Mouse (Mus musculus): ENCODE measurements at regions not wholly inside any gene's neighbourhood (a gene's known extent, or its start where the extent isn't known, plus 50 kb on each side); places are given as distances from the start of the nearest gene placed in this dataset.
A peak's percentile ranks its signal among the peaks of the same experiment; 100 is the strongest.

DNA sequence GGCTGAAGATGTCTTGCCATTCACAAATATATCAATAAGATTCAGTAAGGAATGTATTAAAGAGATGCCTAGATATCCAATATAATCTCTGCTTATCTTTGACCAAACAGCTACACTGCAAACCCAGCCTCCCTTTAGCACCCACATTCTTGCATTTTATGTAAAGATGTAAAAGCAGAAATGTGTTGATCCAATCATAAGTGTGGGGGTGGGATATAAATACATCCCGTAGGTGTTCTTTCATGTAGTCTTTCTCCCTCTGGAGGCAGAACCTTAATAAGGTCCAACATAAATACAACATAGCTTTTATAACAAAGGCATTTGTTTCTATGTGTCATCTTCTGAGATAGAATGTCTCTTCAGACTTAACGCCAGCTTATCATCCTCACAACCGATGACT is 637.1 kb upstream of the Flrt2 start:
- DNase-seq (ENCODE audit: low read depth) = no peak

DNA sequence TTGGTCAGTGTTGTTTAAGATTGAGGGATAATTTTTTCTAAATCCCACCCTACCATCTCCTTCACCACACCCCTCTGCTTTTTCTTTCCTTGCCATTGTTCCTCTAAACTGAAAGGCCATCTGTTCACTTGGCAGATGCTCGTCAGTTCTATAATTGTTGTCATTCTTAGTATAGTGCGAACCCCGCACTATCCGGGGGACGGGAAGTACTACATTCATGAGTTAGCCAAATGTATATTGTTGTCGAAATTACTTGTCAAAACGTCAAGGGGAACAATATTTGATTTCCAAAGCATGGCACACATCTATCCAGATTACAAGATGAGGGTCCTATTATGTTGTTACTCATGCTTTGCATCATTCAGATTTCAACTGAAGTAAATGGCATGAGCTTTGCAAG is 635.1 kb upstream of the Flrt2 start:
- DNase-seq (ENCODE audit: low read depth) = no peak

- DNase-seq (ENCODE audit: low read depth) = no peak
These were observed 632.6 kb upstream of the Flrt2 start for GRCm38 (mm10) chr12:95059396-95059795.

GRCm38 (mm10) chr12:95072307-95072706 is 619.7 kb upstream of the Flrt2 start:
- DNase-seq (ENCODE audit: low read depth) = no peak

GRCm38 (mm10) chr12:95119223-95119952 is 572.6 kb upstream of the Flrt2 start:
- no peak for DNase-seq (ENCODE audit: low read depth)

- no peak for DNase-seq (ENCODE audit: low read depth)
These were observed 559.2 kb upstream of the Flrt2 start for GRCm38 (mm10) chr12:95132804-95133203.

- no peak for DNase-seq (ENCODE audit: low read depth)
These were observed 558.5 kb upstream of the Flrt2 start for GRCm38 (mm10) chr12:95133482-95133881.

DNA sequence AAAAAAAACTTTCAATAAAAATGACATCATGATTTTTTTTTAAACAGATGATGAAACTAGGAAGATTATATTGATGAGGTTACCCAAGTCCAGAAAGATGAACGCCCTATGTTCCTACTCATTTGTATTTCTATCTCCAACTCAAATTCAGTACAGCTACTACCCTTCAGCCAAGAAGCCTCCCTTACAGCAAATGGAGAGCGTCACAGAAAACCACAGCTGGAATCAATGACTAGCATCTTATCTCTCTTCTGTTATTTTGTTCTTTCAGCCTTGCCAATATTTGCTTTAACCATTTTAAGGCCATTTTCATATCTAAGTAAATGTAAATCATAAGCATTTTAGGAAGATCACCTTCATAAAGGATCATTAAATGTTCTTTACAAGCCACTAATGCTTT is 553.9 kb upstream of the Flrt2 start:
- no peak for DNase-seq (ENCODE audit: low read depth)

- no peak for DNase-seq (ENCODE audit: low read depth)
These were observed 521.0 kb upstream of the Flrt2 start for GRCm38 (mm10) chr12:95171051-95171450.

- no peak for DNase-seq (ENCODE audit: low read depth)
These were observed 518.1 kb upstream of the Flrt2 start for GRCm38 (mm10) chr12:95173810-95174402.

GRCm38 (mm10) chr12:95202486-95202885 is 489.5 kb upstream of the Flrt2 start:
- DNase-seq (ENCODE audit: low read depth) = no peak

DNA sequence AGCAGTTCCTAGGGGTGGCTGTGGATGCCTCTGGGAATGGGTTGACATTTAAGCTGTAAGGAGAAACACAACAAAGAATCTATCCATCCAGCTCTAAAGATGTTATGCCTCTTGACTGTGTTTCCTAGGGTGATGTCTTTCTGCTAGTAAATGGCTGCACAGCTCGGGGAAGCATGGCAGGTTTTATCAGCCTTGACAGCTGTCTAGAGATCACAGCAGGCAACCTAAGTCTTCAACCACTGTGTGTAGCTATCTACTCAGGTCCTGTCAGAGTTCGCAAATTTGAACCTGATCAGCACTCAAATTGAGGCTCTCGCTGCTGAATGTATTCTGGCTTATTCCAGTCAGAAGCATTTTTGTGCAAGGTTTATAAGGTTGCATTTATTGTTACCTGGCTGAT is 486.9 kb upstream of the Flrt2 start:
- DNase-seq (ENCODE audit: low read depth) = no peak

DNA sequence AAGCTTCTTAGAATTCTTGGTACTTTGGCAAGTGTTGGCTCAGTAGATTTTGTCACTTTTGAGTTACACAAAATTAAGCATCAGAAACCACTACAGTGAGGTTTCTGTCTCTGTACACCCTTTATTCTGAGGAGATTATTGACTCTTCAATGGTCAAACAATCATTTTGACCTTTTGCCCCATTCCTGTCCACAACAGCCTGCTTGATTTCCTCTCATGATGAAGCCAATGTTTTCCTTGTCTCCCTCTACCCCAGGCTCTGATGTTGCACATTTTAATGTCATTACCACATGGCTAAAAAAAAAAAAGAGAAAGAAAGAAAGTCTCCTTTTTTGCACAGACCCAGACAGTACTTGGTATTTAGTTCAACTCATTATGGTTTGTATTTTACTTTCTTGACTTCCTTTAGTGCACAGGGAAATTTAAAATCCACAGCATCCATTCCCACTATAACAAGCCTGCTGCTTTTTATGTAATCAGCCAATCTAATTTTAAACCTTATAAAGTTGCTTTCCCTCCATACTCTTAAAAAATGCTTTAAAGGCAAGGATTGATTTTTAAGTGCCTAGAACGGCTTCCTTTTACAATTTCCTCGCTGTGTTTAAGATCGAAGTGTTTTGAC is 452.8 kb upstream of the Flrt2 start:
- DNase-seq (ENCODE audit: low read depth) = no peak

GRCm38 (mm10) chr12:95267187-95267586 is 424.8 kb upstream of the Flrt2 start:
- no peak for DNase-seq (ENCODE audit: low read depth)

DNA sequence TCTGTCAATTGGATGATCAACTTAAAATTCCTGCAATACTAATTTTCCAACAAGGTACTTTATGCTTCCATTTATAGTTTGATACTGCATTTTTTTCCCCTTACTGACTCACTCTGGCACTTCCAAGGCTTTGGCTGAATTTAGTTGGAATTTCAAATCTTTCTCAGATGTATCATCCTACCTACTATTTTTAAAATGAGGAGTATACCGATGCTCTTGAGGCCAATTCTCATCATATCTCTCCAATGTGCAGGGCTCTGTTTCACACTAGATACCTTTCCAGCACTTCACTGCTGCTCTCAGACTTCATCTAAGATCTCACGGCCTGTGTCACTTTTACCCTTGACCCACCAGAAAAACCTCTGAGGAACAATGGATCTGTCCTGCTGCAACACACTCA is 386.6 kb upstream of the Flrt2 start:
- DNase-seq (ENCODE audit: low read depth) = no peak

GRCm38 (mm10) chr12:95315151-95315750 is 376.8 kb upstream of the Flrt2 start:
- DNase-seq (ENCODE audit: low read depth) = no peak

GRCm38 (mm10) chr12:95316820-95317219 is 375.2 kb upstream of the Flrt2 start:
- DNase-seq (ENCODE audit: low read depth) = no peak

- DNase-seq (ENCODE audit: low read depth) = no peak
These were observed 370.3 kb upstream of the Flrt2 start for GRCm38 (mm10) chr12:95321693-95322092.

- DNase-seq (ENCODE audit: low read depth) = no peak
These were observed 362.4 kb upstream of the Flrt2 start for GRCm38 (mm10) chr12:95329666-95330065.

GRCm38 (mm10) chr12:95347786-95348185 is 344.2 kb upstream of the Flrt2 start:
- DNase-seq (ENCODE audit: low read depth) = peak; percentile 67

GRCm38 (mm10) chr12:95355151-95355550 is 336.9 kb upstream of the Flrt2 start:
- no peak for DNase-seq (ENCODE audit: low read depth)

- no peak for DNase-seq (ENCODE audit: low read depth)
These were observed 307.6 kb upstream of the Flrt2 start for GRCm38 (mm10) chr12:95384248-95384964.

All from NIH3T3 (cell line).